Mouse (Mus musculus): Measurements from ENCODE around the gene Olfr348. TPM values are rescaled to one million over a fixed set of nuclear protein-coding genes. Genes with fewer than 3 reads are reported as not detected.

Gene Olfr348
- not detected in 2 replicates for polyA plus RNA-seq (2015; fragmentation: Nextera tagmentation; extraction: Ambion mirVana)

GRCm38 (mm10) chr2:36783976-36784375 lies at the start of gene Olfr348:
Gene Olfr348 (plus strand): TSS chr2:36784276.
- Histone ChIP-seq H3K27ac (ENCODE audit: low read depth, low read length) (no peak within 1 kb of the TSS), H3K4me2 (replicated peaks; ENCODE audit: low read depth) (no peak within 1 kb of the TSS), H3K4me1 (replicated peaks; ENCODE audit: control insufficient read depth, insufficient read depth, low read length) (no peaks in the 10 kb centered on the region), H3K27me3 (replicated peaks; ENCODE audit: control insufficient read depth, insufficient read depth, low read length) (no peaks in the 10 kb centered on the region), H3K9me3 (ENCODE audit: control insufficient read depth) (no peaks in the 10 kb centered on the region), H3K36me3 (ENCODE audit: control insufficient read depth, insufficient read depth) (no peaks in the 10 kb centered on the region), H3K4me3 (ENCODE audit: low read depth, low read length) (no peak within 1 kb of the TSS), H3K9ac (ENCODE audit: low read depth, low read length) (no peak within 1 kb of the TSS)
- WGBS: 70% methylated on average over 2 of the region's 2 CpGs
- no peak for TF ChIP-seq CTCF (IDR thresholded peaks at IDR 0.05; ENCODE audit: low read depth)
- no peak for ATAC-seq

GRCm38 (mm10) chr2:36736226-36736625 lies 47.9 kb upstream of the Olfr348 start:
- Histone ChIP-seq H3K4me2 (replicated peaks; ENCODE audit: low read depth) (no peak overlapping the region), H3K9ac (ENCODE audit: low read depth, low read length) (no peak overlapping the region), H3K4me1 (replicated peaks; ENCODE audit: control insufficient read depth, insufficient read depth, low read length) (no peaks in the 10 kb centered on the region), H3K36me3 (ENCODE audit: control insufficient read depth, insufficient read depth) (no peaks in the 10 kb centered on the region), H3K4me3 (ENCODE audit: low read depth, low read length) (no peak overlapping the region), H3K27ac (ENCODE audit: low read depth, low read length) (no peak overlapping the region), H3K9me3 (ENCODE audit: control insufficient read depth) (no peaks in the 10 kb centered on the region), H3K27me3 (replicated peaks; ENCODE audit: control insufficient read depth, insufficient read depth, low read length) (no peaks in the 10 kb centered on the region)
- no peak for TF ChIP-seq CTCF (IDR thresholded peaks at IDR 0.05; ENCODE audit: low read depth)
- no peak for ATAC-seq
- 60% methylated on average over 3 of the region's 3 CpGs for WGBS

GRCm38 (mm10) chr2:36790238-36790637 lies 6.2 kb downstream of the Olfr348 start, which contains the start of gene Olfr50:
Gene Olfr50 (plus strand): TSS chr2:36790538.
- H3K27me3 ChIP-seq (replicated peaks; ENCODE audit: control insufficient read depth, insufficient read depth, low read length): no peaks in the 10 kb centered on the region
- no peak for ATAC-seq
- no peak within 1 kb of the TSS for H3K4me3 ChIP-seq (ENCODE audit: low read depth, low read length)
- no peaks in the 10 kb centered on the region for H3K4me1 ChIP-seq (replicated peaks; ENCODE audit: control insufficient read depth, insufficient read depth, low read length)
- no peaks in the 10 kb centered on the region for H3K36me3 ChIP-seq (ENCODE audit: control insufficient read depth, insufficient read depth)
- no peak within 1 kb of the TSS for H3K27ac ChIP-seq (ENCODE audit: low read depth, low read length)
- no peak for TF ChIP-seq CTCF (IDR thresholded peaks at IDR 0.05; ENCODE audit: low read depth)
- H3K9me3 ChIP-seq (ENCODE audit: control insufficient read depth): no peaks in the 10 kb centered on the region
- H3K4me2 ChIP-seq (replicated peaks; ENCODE audit: low read depth): no peak within 1 kb of the TSS
- H3K9ac ChIP-seq (ENCODE audit: low read depth, low read length): no peak within 1 kb of the TSS
- 81% methylated on average over 2 of the region's 2 CpGs for WGBS

DNA sequence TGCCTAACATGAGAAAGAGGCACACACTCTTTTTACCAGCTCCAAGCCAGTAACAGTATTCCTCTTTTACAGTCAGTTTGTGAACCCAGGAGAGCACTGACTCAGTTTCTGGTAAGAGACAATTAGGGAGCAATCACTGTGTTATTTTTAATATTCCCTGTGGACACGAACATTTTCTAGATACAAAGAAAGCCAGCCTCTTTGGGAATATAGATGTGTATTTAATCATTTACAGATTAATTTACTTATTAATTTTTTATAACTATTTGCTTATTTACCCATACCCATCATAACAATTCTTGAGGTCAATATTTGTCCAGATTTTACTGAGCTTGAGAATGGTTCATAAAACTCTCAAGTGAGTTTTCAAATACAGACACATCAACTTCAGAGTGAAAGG lies 32.9 kb downstream of the Olfr348 start, which contains the start of gene Olfr3:
Gene Olfr3 (minus strand): TSS at position 101 of the 400 bp plus-strand sequence.
- no peak for ATAC-seq
- Histone ChIP-seq H3K4me3 (ENCODE audit: low read depth, low read length) (no peak within 1 kb of the TSS), H3K9me3 (ENCODE audit: control insufficient read depth) (no peaks in the 10 kb centered on the region), H3K36me3 (ENCODE audit: control insufficient read depth, insufficient read depth) (no peaks in the 10 kb centered on the region), H3K27ac (ENCODE audit: low read depth, low read length) (no peak within 1 kb of the TSS), H3K4me1 (replicated peaks; ENCODE audit: control insufficient read depth, insufficient read depth, low read length) (no peaks in the 10 kb centered on the region), H3K27me3 (replicated peaks; ENCODE audit: control insufficient read depth, insufficient read depth, low read length) (no peaks in the 10 kb centered on the region), H3K9ac (ENCODE audit: low read depth, low read length) (no peak within 1 kb of the TSS), H3K4me2 (replicated peaks; ENCODE audit: low read depth) (no peak within 1 kb of the TSS)
- 67% methylated on average over 1 of the region's 1 CpGs for WGBS
- no peak for TF ChIP-seq CTCF (IDR thresholded peaks at IDR 0.05; ENCODE audit: low read depth)

Other genes with a start within 250 kb of the Olfr348 start
- gene Olfr344, start 217.6 kb upstream of the Olfr348 start, polyA plus RNA-seq (2015; fragmentation: Nextera tagmentation; extraction: Ambion mirVana): not detected in 2 replicates
- gene Olfr345, start 144.2 kb upstream of the Olfr348 start, polyA plus RNA-seq (2015; fragmentation: Nextera tagmentation; extraction: Ambion mirVana): not detected in 2 replicates
- not detected in 2 replicates for gene Olfr346, start 98.5 kb upstream of the Olfr348 start, polyA plus RNA-seq (2015; fragmentation: Nextera tagmentation; extraction: Ambion mirVana)
- gene Olfr347, start 52.4 kb upstream of the Olfr348 start, polyA plus RNA-seq (2015; fragmentation: Nextera tagmentation; extraction: Ambion mirVana): not detected in 2 replicates
- gene Olfr50, start 6.3 kb downstream of the Olfr348 start, polyA plus RNA-seq (2015; fragmentation: Nextera tagmentation; extraction: Ambion mirVana): not detected in 2 replicates
- gene Olfr3, start 32.8 kb downstream of the Olfr348 start, polyA plus RNA-seq (2015; fragmentation: Nextera tagmentation; extraction: Ambion mirVana): not detected in 2 replicates
- not detected in 2 replicates for gene Olfr350, start 62.0 kb downstream of the Olfr348 start, polyA plus RNA-seq (2015; fragmentation: Nextera tagmentation; extraction: Ambion mirVana)
- not detected in 2 replicates for gene Olfr351, start 78.4 kb downstream of the Olfr348 start, polyA plus RNA-seq (2015; fragmentation: Nextera tagmentation; extraction: Ambion mirVana)
- gene Olfr352, start 84.2 kb downstream of the Olfr348 start, polyA plus RNA-seq (2015; fragmentation: Nextera tagmentation; extraction: Ambion mirVana): not detected in 2 replicates
- not detected in 2 replicates for gene Olfr353, start 108.7 kb downstream of the Olfr348 start, polyA plus RNA-seq (2015; fragmentation: Nextera tagmentation; extraction: Ambion mirVana)
- not detected in 2 replicates for gene Olfr354, start 121.4 kb downstream of the Olfr348 start, polyA plus RNA-seq (2015; fragmentation: Nextera tagmentation; extraction: Ambion mirVana)
- not detected in 2 replicates for gene Olfr355, start 144.6 kb downstream of the Olfr348 start, polyA plus RNA-seq (2015; fragmentation: Nextera tagmentation; extraction: Ambion mirVana)
- gene Olfr356, start 152.8 kb downstream of the Olfr348 start, polyA plus RNA-seq (2015; fragmentation: Nextera tagmentation; extraction: Ambion mirVana): not detected in 2 replicates
- gene Olfr357, start 209.6 kb downstream of the Olfr348 start, polyA plus RNA-seq (2015; fragmentation: Nextera tagmentation; extraction: Ambion mirVana): not detected in 2 replicates
- gene Olfr358, start 225.1 kb downstream of the Olfr348 start, polyA plus RNA-seq (2015; fragmentation: Nextera tagmentation; extraction: Ambion mirVana): not detected in 2 replicates

Data from intestine, postnatal 0 days (tissue).